Mouse (Mus musculus): ENCODE data around the gene Upf3a.
"Not testable (repeated sequence)": the region's sequence is repeated elsewhere in the genome, so short reads cannot be mapped to it uniquely, and the experiment has no call there.

The Upf3a gene

DNA sequence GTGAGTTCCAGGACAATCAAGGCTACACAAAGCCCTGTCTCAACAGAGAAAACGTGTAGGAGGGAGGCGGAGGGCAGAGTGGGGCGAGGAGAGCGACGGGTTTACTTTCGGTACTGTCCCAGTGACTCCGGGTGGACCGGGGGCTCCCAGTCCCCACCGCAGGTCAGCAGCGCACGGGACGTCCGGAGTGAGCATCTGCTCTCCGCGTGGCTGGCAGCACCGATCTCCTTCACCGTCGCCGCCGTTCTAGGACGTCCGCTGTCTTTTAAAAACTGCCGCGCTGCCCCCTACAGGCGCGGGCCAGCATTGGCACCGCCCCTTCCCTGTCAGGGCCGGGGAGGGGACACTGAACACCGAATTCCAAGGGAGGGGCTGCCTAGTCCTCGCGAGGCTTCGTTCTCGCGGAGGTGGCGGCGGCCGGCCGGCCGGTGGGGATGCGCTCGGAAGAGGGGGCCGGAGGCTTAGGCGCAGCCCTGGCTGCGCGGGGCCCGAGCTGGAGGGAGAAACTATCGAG, at the start of gene Upf3a:
Upf3a (plus strand) TSS at position 366 of the 514 bp plus-strand sequence.
- peak; percentile 97 for DNase-seq (ENCODE audit: extremely low read depth, insufficient read length, low spot score)

DNA sequence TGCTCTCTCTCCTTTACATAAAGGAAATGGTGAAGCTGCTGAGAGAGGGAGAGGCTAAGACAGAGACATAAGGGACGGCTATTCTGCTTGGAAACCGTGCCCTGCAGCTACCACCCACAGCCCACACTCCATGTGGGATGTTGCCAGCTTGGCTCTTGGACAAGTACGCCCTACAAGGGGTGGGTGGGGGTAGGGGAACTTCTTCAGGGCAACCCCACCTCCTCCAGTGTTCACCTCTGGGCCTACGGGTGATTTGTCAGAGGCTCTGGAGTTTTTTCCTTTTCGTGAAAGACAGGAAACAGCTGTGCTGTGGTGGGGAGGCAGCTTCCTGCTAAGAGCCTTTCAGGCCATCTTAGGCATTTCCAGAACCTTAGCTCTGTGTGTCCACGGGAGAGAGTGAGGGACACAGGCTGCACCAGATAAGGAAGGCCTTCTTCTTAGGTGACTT, 45.1 kb upstream of the Upf3a start:
- DNase-seq (ENCODE audit: extremely low read depth, insufficient read length, low spot score), result peak; percentile 48

DNA sequence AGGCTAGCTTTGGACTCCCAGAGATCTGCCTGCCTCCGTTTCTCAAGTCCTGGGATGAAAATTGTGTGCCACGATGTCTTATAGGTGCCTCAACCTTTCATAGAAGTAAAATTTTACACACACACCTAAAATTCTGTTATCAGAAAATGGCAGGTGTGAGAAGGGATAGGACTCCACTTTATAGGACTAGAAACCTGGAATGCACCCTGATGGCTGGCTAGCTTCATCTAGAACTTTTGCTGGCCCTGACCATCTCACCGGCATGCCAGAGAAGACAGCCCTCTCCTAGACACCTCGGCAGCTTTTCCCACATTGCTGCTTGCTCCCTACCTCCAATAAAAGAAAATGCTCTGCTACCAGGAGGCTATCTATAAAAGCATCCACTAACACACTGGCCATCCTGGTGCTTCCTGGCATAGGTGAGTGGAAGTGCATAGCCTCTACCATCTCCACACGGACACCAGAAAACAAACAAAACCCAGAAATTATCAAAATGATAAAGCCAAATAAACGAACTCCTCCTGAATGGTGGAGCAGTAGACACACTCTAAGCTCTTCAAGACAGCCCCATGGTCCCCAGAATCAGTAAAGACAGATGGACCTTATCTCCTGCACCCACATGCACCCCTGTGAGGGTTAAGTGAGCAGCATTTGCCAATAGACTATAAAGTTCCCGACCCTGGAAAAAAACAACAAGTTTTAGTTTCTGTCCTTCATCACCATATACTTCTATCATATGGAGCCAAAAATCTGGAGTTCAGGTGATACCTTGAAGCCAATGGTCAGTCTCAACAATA, 44.4 kb upstream of the Upf3a start:
- no peak for DNase-seq (ENCODE audit: extremely low read depth, insufficient read length, low spot score)

DNA sequence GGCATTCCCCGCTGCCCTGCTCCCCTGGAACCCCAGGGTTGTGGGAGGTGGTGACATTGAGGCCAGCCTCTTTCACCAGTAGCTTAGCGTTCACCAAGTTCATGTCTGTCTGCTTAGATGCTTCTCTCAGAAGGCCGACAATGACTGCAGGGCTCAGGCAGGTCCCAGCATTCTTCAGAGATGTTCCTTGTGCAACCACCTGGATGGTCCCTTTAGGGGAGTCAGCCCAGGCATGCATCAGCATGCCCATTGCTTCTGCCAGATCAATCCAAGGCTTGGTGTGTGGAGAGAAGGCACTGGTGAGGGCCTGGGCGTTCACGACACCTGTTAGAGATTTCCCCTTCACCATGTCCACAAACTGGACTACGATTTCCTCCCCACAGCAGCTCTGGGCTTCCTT, 39.2 kb upstream of the Upf3a start:
- DNase-seq (ENCODE audit: extremely low read depth, insufficient read length, low spot score), result not testable (repeated sequence)

DNA sequence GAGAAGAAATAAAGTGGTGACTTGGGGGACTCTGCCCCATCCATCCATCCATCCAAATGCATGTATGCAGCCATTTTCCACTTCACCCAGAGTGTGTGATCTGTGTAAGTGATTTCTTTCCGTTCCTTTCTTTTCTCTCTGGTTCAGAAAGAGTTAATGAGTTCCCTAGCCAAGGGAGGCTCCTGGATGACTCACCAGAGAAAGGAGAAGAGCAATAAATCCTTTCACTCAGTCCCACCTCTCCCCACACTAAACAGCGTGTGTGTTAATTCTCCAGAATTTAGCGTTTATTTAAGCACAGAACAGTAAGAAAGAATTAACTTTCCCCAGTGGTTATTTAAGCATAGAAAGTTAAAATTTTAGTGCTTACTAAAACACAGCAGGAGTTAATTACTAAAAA, 37.8 kb upstream of the Upf3a start:
- DNase-seq (ENCODE audit: extremely low read depth, insufficient read length, low spot score), result no peak

DNA sequence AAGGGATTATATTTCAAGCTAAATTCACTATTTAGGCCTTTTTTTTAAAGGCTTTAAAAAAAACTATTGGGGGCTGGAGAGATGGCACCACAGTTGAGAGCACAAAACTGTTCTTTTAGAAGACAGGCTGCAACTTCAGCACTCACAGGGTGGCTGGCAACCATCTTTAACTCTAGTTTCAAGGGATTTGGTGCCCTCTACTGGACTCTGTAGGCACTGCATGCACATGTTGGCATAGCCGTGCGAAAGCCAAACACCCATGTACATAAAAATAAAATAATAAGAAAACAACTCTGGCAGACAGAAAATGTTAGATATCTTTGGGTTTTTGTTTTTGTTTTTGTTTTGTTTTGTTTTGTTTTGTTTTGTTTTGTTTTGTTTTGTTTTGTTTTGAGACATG, 31.7 kb upstream of the Upf3a start:
- peak; percentile 29 for DNase-seq (ENCODE audit: extremely low read depth, insufficient read length, low spot score)

DNA sequence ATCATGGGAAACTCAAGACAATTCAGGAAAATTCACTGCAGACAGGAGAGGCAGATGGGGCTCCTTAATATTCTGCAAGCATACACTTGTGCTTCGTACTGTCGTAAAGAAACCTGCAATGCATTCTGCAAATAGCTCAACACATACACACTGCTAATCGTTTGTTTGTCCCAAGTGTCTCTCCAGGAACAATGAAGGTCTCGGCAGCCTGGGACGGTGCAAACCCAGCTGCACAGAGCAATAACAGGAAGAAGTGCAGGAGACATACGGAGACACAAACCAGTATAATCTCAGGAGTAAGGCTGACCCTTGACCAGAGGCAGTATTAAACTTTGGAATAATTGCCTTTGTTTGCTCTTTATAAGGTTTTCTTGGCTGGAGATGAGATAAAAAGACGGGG, 28.9 kb upstream of the Upf3a start:
- DNase-seq (ENCODE audit: extremely low read depth, insufficient read length, low spot score), result no peak

DNA sequence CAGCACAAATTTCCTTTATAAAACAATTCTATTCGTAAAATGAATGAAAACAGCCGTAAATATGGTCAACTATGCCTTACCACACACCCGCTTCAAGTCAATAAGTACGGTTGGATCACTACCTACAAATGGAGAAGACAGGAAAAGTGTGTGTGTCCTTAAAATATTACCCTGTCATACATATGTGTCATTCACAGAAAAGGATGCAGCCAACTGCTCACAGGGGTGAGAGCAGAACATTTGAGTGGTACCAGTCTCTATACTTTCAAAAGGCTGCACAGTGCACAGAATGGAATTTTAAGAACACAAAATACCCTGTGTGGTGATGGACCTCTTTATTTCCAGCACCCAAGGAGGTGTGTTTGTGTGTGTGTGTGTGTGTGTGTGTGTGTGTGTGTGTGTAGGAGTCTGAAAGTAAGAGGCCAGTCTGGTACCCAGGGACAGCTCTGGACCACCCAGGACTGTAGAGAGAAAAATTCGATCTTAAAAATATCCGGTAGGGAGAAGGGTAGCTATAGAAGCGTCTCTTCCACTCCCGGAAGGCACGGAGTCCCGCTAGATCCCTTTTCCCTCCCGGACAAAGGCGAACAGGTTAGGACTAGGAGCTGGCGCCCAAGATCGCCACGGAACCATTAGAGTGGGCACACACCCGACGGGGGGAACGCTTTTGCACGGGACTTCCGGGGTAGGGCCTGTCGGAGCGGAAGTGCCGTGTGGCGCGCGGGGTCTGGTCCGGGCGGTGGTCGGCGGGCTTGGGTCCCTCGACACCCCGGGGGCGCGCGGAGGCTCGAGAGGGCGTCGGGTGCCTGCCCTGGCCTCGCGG, 28.2 kb upstream of the Upf3a start, which contains the start of gene Cdc16:
Cdc16 (plus strand) TSS at position 695 of the 823 bp plus-strand sequence.
- DNase-seq (ENCODE audit: extremely low read depth, insufficient read length, low spot score), result peak; percentile 82

DNA sequence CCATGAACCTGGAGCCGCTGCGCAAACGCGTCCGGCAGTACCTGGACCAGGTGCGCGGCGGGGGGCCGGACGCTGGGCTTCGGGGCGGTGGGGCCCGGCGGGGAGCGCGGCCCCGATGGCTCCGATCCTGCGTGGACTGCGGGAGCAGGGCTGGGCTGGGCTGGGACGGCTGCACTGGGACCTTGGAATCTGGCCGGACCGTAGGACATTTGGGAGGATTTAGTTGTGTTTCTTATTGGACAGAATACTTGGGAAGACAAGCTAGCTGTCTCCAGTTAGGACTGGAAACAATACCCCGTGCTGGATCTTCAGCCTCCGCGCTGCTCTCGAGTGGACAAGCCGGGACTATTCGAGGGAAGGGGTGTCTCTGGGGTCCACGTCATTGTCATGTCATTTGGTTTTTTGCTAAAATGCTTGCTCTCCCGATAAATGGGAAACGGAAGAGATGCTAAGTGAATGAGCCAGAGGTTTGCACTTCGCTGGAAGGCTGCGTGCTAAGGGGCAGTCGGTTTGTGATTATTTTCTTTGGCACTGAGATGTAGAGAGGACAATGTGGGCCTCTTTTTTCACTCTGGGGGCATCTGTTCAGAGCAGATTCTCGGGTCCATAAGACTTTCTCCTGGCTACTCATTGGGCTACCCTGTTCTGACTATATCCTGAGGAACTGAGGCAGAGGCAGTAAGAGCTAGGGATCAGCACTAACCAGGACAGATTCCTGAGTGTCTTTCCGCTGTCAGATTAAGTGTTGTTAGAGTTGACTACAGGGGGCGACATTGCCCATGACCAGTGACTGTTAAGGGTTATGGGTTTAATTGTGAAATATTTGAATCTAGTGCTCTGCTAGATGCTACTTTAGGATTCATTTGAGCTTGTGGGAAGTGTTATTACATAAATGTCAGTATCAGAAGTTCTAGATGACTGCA, 27.3 kb upstream of the Upf3a start:
- DNase-seq (ENCODE audit: extremely low read depth, insufficient read length, low spot score), result peak; percentile 23

DNA sequence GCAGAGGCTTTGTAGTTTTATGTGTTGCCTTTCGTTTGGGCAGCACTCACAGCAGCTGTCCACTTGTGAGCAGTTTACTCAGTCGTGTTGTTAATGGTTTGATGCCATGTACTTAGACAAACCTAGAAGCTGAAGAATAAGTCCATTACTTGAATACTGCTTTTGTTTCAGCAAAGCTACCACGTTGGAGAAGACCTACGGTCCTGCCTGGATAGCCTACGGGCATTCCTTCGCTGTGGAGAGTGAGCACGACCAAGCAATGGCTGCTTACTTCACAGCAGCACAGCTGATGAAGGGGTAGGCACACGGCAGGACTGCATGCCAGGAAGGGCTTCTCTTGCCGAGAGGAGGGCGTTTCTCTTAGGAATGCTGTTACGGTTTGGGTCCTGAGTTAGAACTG, 16.2 kb upstream of the Upf3a start:
- no peak for DNase-seq (ENCODE audit: extremely low read depth, insufficient read length, low spot score)

DNA sequence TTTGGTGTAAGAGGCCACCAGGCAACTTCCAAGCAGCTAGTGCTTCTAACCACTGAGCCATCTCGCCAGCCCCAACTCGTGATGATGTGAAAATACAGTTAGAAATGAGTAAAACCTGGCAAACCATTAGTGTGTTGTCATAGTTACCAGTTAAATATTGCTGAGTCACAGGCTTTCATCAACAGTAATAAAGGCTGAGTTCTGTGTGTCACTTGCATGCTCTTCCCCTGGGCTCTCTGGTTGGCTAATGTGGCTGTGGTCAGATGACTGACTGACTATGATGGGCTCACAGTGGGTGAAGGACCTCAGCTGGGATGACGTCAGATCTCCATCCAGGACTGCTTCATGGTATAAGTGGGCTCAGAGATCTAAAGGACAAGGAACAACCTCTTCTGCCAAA, 4.9 kb upstream of the Upf3a start:
- peak; percentile 22 for DNase-seq (ENCODE audit: extremely low read depth, insufficient read length, low spot score)

DNA sequence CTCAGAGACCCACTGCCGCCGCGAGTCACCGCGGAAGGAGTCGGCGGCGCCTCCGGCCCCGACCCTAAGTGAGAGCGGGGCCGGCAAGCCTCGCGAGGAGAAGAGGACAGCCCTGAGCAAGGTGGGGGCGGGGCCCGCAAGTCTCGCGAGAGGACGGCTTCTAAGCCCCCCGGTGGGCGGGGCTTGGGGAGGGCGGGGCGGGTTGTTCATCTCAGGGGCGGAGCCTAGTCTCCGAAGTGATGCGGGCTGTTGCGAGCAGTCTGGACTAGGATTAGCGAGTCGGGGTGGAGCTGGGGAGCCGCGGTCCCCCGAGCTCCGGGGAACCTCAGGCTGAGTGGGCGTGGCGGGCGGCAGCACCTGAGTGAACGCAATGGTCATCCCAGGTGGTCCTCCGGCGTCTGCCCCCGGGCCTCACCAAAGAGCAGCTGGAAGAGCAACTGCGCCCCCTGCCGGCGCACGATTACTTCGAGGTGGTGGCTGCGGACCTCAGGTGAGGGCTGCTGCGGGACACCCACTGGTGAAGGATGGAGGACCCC, 417 bp downstream of the Upf3a start:
- DNase-seq (ENCODE audit: extremely low read depth, insufficient read length, low spot score), result peak; percentile 97

DNA sequence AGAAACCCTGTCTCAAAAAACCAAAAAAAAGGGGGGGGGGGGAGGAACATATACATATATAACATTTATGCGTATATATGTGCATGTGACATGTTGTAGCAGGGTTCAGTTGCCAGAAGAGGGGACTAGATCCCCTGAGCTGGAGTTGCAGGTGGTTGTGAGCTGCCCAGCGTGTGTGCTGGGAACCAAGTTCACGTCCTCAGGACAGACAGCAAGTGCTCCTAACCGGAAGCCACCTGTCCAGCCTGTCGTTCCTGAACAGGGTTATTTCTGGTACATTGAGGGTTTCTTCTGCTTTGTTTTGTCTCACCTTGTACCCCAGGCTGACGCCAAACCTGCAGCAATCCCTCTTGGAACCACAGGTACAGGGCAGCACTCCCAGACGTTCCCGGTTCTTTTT, 4.2 kb downstream of the Upf3a start:
- DNase-seq (ENCODE audit: extremely low read depth, insufficient read length, low spot score), result no peak

DNA sequence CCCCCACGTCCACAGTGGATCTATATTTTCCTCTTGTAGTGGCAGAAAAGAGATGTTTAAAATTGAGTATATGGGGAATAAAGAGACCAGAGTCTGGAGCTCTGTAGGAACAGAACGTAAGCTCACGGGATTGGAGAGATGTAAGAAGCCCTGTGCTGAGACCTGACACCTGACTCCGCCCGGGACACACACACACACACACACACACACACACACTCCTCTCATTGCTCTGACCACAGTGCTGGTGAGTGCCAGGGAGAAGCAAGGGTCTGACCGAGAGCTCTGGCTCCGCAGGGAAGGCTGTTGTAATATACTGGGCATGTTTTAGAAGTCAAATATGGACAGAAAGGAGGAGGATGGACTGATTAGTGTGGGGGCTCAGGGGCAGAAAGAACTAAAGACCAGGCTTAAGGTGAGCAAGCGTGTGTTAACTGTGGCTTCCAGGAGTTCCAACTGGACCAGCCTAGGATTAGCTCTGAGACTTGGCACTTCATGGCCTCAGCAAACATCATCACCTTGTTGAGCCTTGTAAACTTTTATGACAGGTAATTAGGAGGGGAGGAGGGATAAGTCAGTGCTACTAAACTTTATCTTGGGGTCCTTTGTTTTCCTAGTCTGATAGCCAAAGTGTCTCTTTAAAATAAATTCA, 7.8 kb downstream of the Upf3a start:
- DNase-seq (ENCODE audit: extremely low read depth, insufficient read length, low spot score), result no peak

DNA sequence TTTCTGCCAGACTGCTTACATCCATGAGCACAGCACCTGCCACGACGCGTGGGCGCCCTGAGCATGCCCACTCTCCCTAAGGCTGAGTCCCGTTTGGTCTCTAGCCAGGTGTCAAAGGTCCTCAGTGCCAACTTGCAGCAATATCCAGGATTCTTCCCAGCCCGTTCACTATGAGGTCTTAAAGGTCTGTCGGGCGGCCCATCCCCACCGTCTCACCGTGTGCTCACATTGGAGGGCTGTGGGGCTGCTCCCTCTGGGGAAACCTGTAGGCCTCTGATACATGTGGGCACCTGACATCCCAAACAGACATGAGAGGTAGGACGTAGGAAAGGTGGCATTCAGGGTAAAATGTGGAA, 8.3 kb downstream of the Upf3a start:
- no peak for DNase-seq (ENCODE audit: extremely low read depth, insufficient read length, low spot score)

DNA sequence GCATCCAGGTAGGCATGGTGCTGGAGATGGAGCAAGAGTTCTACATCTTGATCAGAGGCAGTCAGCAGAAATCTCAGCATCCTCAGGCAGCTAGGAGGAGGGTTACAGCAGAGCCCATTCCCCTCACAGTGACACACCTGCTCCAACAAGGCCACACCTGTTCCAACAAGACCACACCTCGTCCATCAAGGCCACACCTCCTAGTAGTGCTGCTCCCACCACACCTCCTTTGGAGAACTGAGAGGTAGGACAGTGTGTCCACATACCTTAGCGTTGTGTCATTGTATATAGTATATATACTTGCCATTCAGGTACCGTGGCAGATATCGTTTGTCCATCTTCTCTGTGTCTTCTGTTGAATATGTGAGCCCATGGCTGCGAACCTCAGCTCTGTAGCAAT, 12.3 kb downstream of the Upf3a start:
- no peak for DNase-seq (ENCODE audit: extremely low read depth, insufficient read length, low spot score)

DNA sequence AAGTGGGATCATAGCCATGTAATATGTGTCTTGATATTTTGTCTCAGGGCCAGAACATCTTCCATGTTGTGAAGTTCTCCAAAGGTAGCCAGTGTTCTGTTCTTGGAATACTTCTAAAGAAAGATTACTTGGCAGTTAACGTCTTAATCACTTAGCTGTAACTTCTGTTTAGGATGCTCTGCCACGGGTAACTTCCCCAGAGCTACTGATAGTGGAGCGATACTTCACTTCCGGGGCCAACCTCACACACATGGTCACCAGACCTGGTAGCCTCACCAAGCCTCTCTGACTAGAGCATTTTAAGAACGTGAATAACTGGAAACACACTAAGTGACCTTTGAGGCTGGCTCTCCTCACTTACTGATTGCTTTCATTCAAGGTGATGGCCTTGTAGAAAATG, 14.2 kb downstream of the Upf3a start:
- no peak for DNase-seq (ENCODE audit: extremely low read depth, insufficient read length, low spot score)

DNA sequence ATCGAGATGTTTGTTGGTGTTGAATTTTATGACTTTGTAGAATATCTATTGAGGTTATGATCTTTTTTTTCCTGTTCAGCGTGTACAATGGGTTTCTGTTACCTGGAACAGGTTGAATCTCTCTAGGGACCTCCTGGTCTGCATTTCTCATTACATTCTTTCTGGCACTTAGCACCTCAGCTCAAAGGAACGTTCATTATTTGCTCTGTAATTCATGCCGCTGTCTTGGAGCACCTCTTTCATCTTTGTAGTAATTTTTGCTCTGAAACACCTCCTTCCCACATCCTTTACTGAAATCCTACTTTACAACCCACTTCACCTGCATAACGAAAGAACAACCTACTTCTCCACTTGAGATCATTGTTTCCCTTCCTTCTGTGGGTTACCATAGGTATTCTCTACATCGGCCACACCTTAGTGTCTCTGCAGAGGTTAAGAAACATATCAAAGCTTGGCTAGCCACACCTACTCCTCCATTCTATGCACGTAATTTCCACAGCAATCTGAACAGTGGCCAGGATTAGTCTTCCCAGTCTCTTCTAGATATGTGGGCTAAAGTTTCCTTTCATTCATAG, 43.3 kb downstream of the Upf3a start:
- DNase-seq (ENCODE audit: extremely low read depth, insufficient read length, low spot score), result no peak

DNA sequence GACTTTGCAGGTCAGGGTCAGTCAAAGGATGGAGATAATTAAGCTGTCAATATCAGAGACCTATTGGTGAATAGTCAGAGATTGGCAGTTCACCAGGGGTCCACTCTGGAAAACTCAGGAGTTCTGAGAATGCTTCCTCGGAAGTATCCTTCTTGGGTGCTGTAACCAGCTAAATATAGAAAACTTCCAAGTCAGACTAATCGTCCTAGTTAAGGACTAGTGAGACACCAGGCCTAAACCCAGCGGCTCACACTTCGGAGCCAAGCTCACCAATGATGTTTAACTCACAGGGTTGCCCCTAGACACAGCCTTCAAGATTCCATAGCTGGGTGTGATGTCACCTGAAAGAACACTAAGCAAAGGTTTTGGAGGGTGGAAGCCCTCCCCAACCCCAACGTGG, 52.9 kb downstream of the Upf3a start, which contains the start of gene AF366264:
AF366264 (minus strand) TSS at position 101 of the 400 bp plus-strand sequence.
- DNase-seq (ENCODE audit: extremely low read depth, insufficient read length, low spot score), result not testable (repeated sequence)
